Mouse (Mus musculus) neural tube, embryonic 11.5 days (tissue): ENCODE results near the gene Srp68. TPM values are rescaled to one million over a fixed set of nuclear protein-coding genes. Genes with fewer than 3 reads are reported as not detected.

Experiments used
- ATAC-seq: fragments of 200-750 bp; cut with Nextera tagmentation; 2 replicates; pipeline ENCODE4 v1.8.0; 2017; ENCODE audit warnings: moderate number of reproducible peaks, mild to moderate bottlenecking, moderate TSS enrichment, moderate library complexity; ENCODE audit not compliant: insufficient read depth, low FRiP score, low TSS enrichment
- DNase-seq: peaks from one replicate; pipeline ENCODE4 v3.0.0-alpha.2; 2015; ENCODE audit warnings: low spot score
- H3K27ac ChIP-seq: fragments of 300-500 bp; sonication (generic); 2 replicates; pipeline ENCODE4 v1.5.1; 2014; ENCODE audit warnings: low read depth, mild to moderate bottlenecking, low read length
- H3K27me3 ChIP-seq: fragments of 300-500 bp; sonication (generic); 2 replicates; pipeline ENCODE4 v1.6.1; 2014; ENCODE audit warnings: mild to moderate bottlenecking, low read length, mixed read lengths; ENCODE audit not compliant: control insufficient read depth, insufficient read depth
- H3K36me3 ChIP-seq: fragments of 300-500 bp; sonication (generic); 2 replicates; pipeline ENCODE4 v1.6.1; 2014; ENCODE audit warnings: mild to moderate bottlenecking, low read length, moderate library complexity, mixed read lengths; ENCODE audit not compliant: control insufficient read depth, insufficient read depth
- H3K4me1 ChIP-seq: fragments of 300-500 bp; sonication (generic); 2 replicates; pipeline ENCODE4 v1.6.1; 2014; ENCODE audit warnings: low read length, mixed read lengths; ENCODE audit not compliant: control insufficient read depth, insufficient read depth
- H3K4me2 ChIP-seq: fragments of 300-500 bp; sonication (generic); 2 replicates; pipeline ENCODE4 v1.6.1; 2014; ENCODE audit warnings: low read depth, mild to moderate bottlenecking, moderate library complexity
- H3K4me3 ChIP-seq: fragments of 300-500 bp; sonication (generic); 2 replicates; pipeline ENCODE4 v1.5.1; 2014; ENCODE audit warnings: low read depth, low read length
- H3K9ac ChIP-seq: fragments of 300-500 bp; sonication (generic); 2 replicates; pipeline ENCODE4 v1.6.1; 2014; ENCODE audit warnings: mild to moderate bottlenecking, low read length
- H3K9me3 ChIP-seq: fragments of 300-500 bp; sonication (generic); 2 replicates; pipeline ENCODE4 v1.6.1; 2016; ENCODE audit warnings: low read length; ENCODE audit not compliant: control insufficient read depth
- WGBS: fragments of 180-500 bp; shearing (Covaris S2); extraction: QIAGEN DNeasy Blood & Tissue Kit; methylation state at CpG from one replicate; pipeline ENCODE4 v1.1.7; 2014; 5-methylcytosine and 5-hydroxymethylcytosine counted together
- polyA plus RNA-seq: library from polyadenylated mRNA; unstranded; fragments of >200 nt; fragmentation: Nextera tagmentation; extraction: Ambion mirVana; gene quantifications from 2 replicates; pipeline ENCODE4 v1.2.1, GENCODE M21; 2014

The Srp68 gene
- polyA plus RNA-seq, 1 experiment from 2014 or later = 87.4 TPM

GRCm38 (mm10) chr11:116306126-116306982 is 32.3 kb upstream of the Srp68 start:
- ATAC-seq = peak; percentile 92
- Histone ChIP-seq H3K9me3 (no peaks in the 10 kb centered on the region), H3K4me2 (peak overlapping the region; percentile 56), H3K36me3 (peaks cover 6% of the 10 kb centered on the region), H3K4me1 (peaks cover 4% of the 10 kb centered on the region), H3K27me3 (no peaks in the 10 kb centered on the region), H3K4me3 (peak overlapping the region; percentile 47), H3K9ac (peak overlapping the region; percentile 55), H3K27ac (no peak overlapping the region)
- peak; percentile 98 for DNase-seq
- WGBS = 2% methylated on average over 53 of the region's 53 CpGs

GRCm38 (mm10) chr11:116305423-116305822 is 31.4 kb upstream of the Srp68 start:
- H3K4me3 ChIP-seq = no peak overlapping the region
- ATAC-seq = no peak
- 97% methylated on average over 2 of the region's 2 CpGs for WGBS

GRCm38 (mm10) chr11:116298621-116299020 is 24.6 kb upstream of the Srp68 start:
- WGBS = 96% methylated on average over 6 of the region's 6 CpGs

More at GRCm38 (mm10) chr11:116305423-116305822, 31.4 kb upstream of the Srp68 start:
- Histone ChIP-seq H3K9me3 (no peaks in the 10 kb centered on the region), H3K4me1 (peaks cover 4% of the 10 kb centered on the region), H3K27ac (no peak overlapping the region), H3K36me3 (peaks cover 8% of the 10 kb centered on the region), H3K27me3 (no peaks in the 10 kb centered on the region), H3K4me2 (peak overlapping the region; percentile 56; the same call in 1 of the 2 replicates), H3K9ac (no peak overlapping the region)
- no peak for DNase-seq

GRCm38 (mm10) chr11:116298221-116298620 is 24.2 kb upstream of the Srp68 start:
- H3K9ac ChIP-seq = no peak overlapping the region
- peaks cover 6% of the 10 kb centered on the region for H3K36me3 ChIP-seq
- H3K27me3 ChIP-seq = no peaks in the 10 kb centered on the region
- H3K9me3 ChIP-seq = no peaks in the 10 kb centered on the region
- H3K4me1 ChIP-seq = no peaks in the 10 kb centered on the region
- H3K4me3 ChIP-seq = no peak overlapping the region
- H3K27ac ChIP-seq = no peak overlapping the region
- 90% methylated on average over 11 of the region's 11 CpGs for WGBS
- ATAC-seq (no peak), DNase-seq (no peak)
- H3K4me2 ChIP-seq = no peak overlapping the region

More at GRCm38 (mm10) chr11:116298621-116299020, 24.6 kb upstream of the Srp68 start:
- Histone ChIP-seq H3K4me3 (no peak overlapping the region), H3K4me2 (no peak overlapping the region), H3K36me3 (peaks cover 6% of the 10 kb centered on the region), H3K27ac (no peak overlapping the region), H3K9me3 (no peaks in the 10 kb centered on the region), H3K9ac (no peak overlapping the region), H3K27me3 (no peaks in the 10 kb centered on the region), H3K4me1 (no peaks in the 10 kb centered on the region)
- no peak for ATAC-seq
- no peak for DNase-seq

GRCm38 (mm10) chr11:116297017-116297416 is 23.0 kb upstream of the Srp68 start:
- Histone ChIP-seq H3K27me3 (no peaks in the 10 kb centered on the region), H3K9me3 (no peaks in the 10 kb centered on the region)
- WGBS = 79% methylated on average over 3 of the region's 3 CpGs

GRCm38 (mm10) chr11:116296191-116296734 is 22.2 kb upstream of the Srp68 start:
- H3K9ac ChIP-seq = no peak overlapping the region
- H3K4me3 ChIP-seq = no peak overlapping the region
- ATAC-seq = no peak
- H3K27ac ChIP-seq = no peak overlapping the region
- no peak for DNase-seq
- 89% methylated on average over 8 of the region's 8 CpGs for WGBS
- H3K27me3 ChIP-seq = no peaks in the 10 kb centered on the region
- no peaks in the 10 kb centered on the region for H3K4me1 ChIP-seq
- no peak overlapping the region for H3K4me2 ChIP-seq
- no peaks in the 10 kb centered on the region for H3K9me3 ChIP-seq
- H3K36me3 ChIP-seq = peaks cover 6% of the 10 kb centered on the region; the same call in 1 of the 2 replicates

More at GRCm38 (mm10) chr11:116297017-116297416, 23.0 kb upstream of the Srp68 start:
- DNase-seq (no peak), ATAC-seq (no peak)
- H3K4me3 ChIP-seq = no peak overlapping the region
- no peak overlapping the region for H3K4me2 ChIP-seq
- no peak overlapping the region for H3K27ac ChIP-seq
- peaks cover 6% of the 10 kb centered on the region; the same call in 1 of the 2 replicates for H3K36me3 ChIP-seq
- no peak overlapping the region for H3K9ac ChIP-seq
- no peaks in the 10 kb centered on the region for H3K4me1 ChIP-seq

DNA sequence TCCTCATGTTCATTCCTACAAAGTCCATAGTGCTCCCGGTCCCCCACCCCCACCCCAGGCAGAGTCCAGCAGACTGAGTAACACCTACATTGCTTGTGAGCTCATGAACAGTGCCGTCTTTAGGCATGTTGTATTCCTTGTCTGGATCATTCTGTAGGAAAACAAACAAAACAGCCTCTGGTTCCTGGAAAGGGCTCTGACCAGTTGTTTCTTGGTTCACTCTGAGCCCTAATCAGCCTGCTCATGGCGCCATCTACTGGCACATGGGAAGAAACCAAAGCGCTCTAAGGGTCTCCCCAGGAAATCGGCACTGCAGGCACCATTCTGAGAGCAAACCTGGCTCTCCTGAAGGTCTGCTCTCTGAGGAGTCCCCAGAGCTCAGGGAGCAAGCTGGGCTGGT is 20.3 kb upstream of the Srp68 start:
- no peak overlapping the region for H3K4me2 ChIP-seq
- no peak for ATAC-seq
- WGBS = 37% methylated on average over 5 of the region's 5 CpGs
- H3K27ac ChIP-seq = no peak overlapping the region
- H3K27me3 ChIP-seq = no peaks in the 10 kb centered on the region
- no peak overlapping the region for H3K9ac ChIP-seq
- H3K4me1 ChIP-seq = no peaks in the 10 kb centered on the region
- H3K4me3 ChIP-seq = no peak overlapping the region
- DNase-seq = peak; percentile 79
- 0 out of 2 replicates have a peak, but pooled peaks cover 3% of the 10 kb centered on the region for H3K36me3 ChIP-seq
- H3K9me3 ChIP-seq = no peaks in the 10 kb centered on the region

GRCm38 (mm10) chr11:116293538-116294137 is 19.6 kb upstream of the Srp68 start:
- Histone ChIP-seq H3K27ac (no peak overlapping the region), H3K27me3 (no peaks in the 10 kb centered on the region), H3K4me2 (no peak overlapping the region), H3K4me3 (no peak overlapping the region), H3K9ac (no peak overlapping the region), H3K4me1 (no peaks in the 10 kb centered on the region), H3K36me3 (peaks cover 5% of the 10 kb centered on the region), H3K9me3 (no peaks in the 10 kb centered on the region)
- 84% methylated on average over 12 of the region's 12 CpGs for WGBS
- DNase-seq (no peak), ATAC-seq (no peak)
